Mouse (Mus musculus) heart, postnatal 36 days (tissue): ENCODE measurements around the gene Pgp. TPM values are rescaled to one million over a fixed set of nuclear protein-coding genes. Genes with fewer than 3 reads are reported as not detected.

Source experiments
- DNase-seq, 2 experiments: peaks; one replicate each; pipeline ENCODE4 v3.0.0; 2021 to 2022
- intact Hi-C: fragments of 180-260 bp; cut with DNase I; formaldehyde crosslinking; loops from one replicate; pipeline ENCODE4 v1.15.1; 2025
- total RNA-seq, 2 experiments: library from RNA; stranded (reverse); gene quantifications; 2 replicates each; pipeline ENCODE4 v1.2.3; 2021

Gene Pgp
- total RNA-seq, 2 experiments from 2014 or later: 39.1 to 41.9 TPM

DNA sequence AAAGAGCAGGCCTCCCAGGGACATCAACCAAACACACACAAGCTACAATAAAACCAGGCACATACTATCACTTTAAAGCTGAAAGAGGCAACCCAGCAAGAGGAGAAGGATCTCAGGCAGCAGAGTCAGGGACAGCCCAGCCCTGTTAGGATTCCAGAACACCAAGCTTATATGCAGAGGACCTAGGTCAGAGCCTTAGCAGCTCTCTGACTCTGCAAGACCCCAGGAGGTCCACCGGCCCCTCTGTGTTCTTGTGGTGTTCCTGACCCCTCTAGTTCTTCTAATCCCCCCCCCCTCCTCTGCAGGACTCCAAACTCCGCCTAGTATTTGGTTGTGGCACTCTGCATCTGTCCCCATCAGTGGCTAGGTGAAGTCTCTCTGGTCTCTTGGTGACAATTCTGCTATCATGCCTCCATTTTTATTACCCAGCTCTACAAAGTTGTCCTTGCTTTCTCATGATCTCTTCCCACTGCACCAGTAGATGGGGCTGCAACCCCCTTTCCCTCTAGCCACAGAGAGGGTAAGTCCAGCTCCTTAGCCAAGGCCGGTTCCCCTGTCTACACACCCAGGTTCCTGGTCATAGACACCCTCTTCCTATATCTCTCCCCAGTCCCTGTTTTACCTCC lies 10.1 kb downstream of the Pgp start:
- intact Hi-C loops: loop anchor here (1.0 kb wide), 1 partner anchor 41 kb away; no protein-coding TSS in a partner anchor
- no peak for DNase-seq

DNA sequence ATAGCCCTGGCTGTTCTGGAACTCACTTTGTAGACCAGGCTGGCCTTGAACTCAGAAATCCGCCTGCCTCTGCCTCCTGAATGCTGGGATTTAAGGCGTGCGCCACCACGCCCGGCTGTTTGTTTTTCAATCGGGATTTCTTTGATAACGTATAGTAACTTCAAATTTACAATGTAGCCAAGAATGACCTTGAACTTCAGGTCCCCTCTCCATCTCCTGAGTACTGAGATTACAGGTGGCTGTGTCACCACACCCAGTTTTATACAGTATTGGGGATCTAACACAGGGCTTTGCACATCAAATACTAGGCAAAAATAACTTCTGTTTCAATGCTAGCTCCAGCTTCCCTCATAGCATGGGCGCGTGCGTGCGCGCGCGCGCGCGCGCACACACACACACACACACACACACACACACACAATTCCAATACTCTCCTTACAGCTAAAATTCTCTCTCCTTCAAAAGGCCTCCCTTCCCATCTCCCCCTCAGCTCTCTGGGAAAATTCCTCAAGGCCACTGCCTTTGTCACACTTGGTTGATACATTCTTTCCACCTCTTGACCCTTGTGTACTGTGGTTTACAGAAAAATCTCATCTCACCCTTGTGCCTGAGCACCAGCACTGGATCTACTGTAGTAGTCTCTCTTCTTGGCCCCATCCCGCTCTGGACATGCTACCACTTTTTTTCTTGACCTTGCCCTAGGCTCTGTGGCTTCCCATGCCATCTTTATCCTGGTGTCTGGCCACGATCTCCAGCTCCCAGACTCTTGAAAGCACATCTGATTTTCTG lies 11.0 kb downstream of the Pgp start:
- intact Hi-C loops: no loop called here
- no peak for DNase-seq

DNA sequence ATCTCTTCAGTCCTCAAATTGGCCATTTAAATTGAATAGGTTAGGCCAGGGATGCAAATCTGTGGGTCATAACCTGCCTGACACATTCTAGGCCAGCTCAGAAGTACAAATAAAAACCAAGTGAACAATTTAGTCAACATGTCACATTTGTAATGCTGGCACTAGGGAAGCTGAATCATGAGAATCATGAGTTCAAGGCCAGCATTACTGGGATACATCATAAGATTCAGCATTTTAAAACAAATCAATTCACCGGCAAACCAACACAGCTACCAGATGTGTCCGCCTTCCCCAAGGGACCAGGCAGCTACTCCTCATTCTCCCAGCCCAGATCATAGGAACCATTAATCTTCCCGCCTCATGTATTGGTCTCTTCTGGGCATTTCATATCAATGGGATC lies 13.3 kb downstream of the Pgp start:
- intact Hi-C loops: no loop called here
- DNase-seq: no peak

DNA sequence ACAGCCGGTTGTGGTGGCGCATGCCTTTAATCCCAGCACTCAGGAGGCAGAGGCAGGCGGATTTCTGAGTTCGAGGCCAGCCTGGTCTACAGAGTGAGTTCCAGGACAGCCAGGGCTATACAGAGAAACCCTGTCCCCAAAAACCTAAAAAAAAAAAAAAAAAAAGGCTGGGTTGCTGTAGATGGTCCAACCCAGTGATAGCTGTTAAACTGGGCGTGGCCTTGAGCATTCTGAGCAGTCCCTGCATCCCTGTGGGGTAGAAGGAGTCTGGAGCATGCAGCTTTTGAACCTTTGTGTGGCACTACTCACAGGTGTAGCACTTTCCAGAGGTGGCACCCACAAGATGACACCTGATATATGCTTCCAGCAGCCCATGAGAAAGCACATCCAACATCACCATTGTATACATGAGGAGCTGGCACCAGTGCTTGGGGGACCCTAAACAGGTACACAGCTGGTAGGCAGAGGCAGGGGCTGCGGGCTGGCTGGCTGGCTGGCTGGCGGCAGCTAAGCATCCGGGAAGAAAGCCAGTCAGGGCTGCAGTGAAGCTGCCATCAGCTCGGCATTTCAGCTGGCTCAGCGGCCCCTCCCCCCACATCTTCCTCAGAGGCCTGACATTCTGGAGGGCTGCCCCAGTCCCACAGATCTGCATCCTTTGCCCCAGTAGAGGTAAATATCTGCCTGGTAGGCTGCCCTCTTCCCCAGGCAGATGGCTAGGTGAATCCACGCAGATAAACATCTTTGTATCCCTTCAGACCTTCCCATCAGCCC lies 15.1 kb downstream of the Pgp start:
- intact Hi-C loops: no loop called here
- no peak for DNase-seq

DNA sequence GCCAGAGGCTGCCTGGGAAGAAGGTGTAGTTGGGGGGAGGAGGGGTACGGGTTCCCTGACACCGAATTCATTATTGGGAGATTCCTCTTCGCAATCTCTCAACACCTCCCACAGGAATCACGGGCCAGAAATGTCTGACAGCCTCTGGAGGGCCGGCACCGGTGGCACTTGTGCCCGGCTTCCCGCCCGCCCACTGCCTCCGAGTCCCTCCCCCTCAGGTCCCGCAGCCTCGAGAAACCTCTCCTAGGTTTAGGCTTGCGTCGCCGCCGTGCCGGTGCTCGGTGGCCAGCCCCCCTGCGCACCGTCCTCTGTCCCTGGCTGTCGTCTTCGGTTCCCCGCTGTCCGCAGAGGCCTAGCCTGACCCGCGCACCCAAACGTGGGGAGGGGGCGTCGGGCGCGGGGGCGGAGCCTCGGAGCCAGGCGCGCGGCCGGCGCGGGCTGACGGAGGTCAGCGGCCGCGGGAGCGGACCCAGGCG lies 18.0 kb downstream of the Pgp start, which contains the start of gene Caskin1:
Gene Caskin1, plus strand, starts transcription at position 416 of the 476 bp plus-strand sequence.
- intact Hi-C loops: no loop called here
- no peak for DNase-seq

DNA sequence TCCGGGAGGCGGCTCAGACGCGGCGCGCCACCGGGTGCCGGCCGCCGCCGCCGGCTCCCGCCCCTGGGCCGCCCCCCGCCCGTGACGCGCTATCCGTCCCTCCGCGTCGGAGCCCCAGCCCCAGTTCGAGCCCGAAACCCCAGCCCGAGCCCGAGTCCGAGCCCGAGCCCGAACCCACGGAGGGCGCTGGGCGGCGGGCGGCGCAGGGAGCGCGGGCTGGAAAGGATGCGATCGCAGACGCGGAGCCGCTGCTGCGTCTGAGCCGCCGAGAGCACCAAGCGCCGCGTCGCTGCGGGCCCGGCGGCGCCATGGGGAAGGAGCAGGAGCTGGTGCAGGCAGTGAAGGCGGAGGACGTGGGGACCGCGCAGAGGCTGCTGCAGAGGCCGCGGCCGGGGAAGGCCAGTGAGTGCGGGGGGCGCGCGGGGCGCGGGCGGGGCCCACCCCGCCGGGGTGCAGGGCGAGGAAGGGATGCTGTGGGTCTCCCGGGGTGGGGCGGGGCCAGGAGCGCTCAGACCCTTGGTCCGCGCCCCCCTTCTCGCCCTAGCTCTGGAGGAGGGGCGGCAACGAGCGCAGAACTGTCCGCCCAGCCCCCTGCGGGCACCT lies 18.6 kb downstream of the Pgp start:
- DNase-seq: peak; percentile 32 to 36
- intact Hi-C loops: no loop called here

DNA sequence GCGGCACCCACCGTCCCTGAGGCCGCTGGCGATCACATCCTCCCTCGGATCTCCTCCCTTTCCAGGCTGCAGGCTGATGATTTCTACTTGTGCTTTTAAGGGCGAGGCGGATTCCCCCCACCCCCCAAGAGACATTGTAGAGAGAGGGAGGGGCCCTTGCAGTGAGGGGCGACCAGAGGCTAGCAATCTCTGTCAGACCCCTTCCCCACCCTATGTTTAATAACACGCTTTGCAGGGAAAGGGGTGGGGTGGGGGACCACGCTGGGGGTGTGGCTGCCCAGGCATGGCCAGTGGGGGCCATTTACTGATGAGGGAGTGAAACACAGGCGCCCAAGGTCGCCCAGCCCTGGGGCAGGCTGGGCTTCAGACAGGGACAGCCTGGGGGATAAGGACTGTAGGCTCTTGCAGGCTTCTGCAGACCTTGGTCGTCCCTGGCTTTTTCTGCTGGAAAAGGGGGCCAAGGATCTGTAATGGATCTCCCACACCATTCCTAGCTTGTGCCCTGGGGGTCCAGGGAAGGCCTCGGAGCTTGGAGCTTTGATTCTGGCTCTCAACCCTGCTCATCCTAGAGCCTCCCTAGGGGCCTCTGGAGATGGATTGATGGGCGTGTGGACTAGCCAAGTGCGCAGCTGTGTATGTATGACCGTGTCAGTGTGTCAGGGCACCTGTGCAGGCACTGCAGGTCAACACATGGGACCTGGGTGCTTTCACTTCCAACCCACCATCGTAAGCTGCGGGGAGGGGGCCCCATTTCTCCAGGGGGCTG lies 19.3 kb downstream of the Pgp start:
- DNase-seq: no peak
- intact Hi-C loops: loop anchor here (5.0 kb wide), 2 partner anchors 138 to 178 kb away; partner anchors contain the start of gene Zfp598

DNA sequence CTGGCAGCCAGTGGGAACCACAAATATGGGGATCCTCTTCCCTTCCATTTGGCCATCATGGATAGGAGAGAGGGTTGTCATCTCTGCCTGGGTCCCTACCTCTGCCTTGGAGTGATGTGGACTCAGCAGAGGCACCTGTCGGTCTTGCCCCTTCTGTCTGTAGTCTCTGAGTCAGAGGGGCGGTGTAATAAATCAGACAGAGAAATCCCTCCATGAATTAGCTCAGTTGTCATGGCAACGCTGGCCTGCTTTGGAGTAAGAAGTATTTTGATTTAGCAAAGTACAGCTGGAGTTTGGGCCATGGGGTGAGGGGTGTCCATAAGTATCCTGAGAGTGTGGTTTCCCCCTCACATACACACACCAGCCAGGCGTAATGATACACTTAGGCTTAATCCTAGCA lies 20.2 kb downstream of the Pgp start:
- intact Hi-C loops: loop anchor here (5.0 kb wide), 2 partner anchors 137 to 177 kb away; partner anchors contain the start of gene Zfp598
- DNase-seq: no peak

DNA sequence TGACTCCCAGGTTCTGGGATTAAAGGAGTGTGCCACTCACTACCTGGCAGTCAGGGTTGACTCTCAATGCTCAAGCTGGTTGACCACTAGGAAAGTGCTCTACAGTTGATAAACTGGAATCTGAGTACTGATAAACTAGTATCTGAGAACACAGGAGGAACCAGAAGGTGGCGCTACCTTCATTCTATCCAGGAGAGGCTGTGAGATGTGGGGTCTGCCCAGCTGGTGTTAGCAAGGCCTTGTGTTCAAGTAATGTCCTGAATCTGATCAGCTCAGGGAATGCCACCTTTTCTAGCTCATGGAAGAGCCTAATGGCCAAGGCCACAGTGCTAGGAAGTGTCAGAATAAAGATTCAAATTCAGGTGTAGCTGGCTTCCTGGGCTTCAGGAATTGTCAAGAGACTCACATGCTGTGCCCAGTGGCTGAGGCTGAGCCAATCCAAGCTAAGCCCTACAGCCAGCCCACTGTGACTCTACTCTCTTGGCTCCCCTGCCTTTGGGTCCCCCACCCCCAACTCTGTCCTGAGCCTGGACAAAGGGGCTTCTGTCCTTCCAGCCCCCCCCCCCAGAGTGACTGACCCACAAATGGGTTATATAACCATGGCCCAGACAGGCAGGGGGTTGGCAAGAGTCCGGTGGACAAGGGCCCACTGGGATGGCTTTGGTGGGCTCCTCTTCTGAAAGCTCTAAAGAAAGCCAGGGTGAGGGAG lies 24.6 kb downstream of the Pgp start:
- intact Hi-C loops: loop anchor here (2.0 to 5.0 kb wide), 4 partner anchors 18 to 173 kb away; partner anchors contain the start of gene Zfp598

DNA sequence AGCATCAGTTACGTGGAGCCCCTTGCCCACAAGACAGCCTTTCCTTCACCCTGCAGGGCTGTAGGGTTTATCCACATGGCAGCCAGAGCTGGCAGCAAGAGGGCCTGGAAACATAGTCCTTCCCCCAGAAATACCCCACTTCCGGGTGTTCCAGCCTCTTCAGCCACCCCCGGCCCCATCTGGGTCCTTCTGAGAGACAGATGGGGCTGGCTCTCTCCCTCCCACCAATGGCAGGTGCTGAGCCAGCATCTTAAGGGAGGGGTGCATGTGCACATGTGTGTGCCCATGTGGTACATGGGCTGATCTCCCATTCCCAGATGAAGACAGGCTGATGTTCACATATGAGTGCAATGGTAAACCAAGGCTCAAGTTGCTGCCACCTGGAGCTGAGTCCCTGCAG lies 25.3 kb downstream of the Pgp start:
- intact Hi-C loops: loop anchor here (2.0 kb wide), 2 partner anchors 17 to 43 kb away; no protein-coding TSS in a partner anchor
- DNase-seq: no peak

More for the DNA sequence above, 24.6 kb downstream of the Pgp start:
- DNase-seq: peak; percentile 39 to 57

DNA sequence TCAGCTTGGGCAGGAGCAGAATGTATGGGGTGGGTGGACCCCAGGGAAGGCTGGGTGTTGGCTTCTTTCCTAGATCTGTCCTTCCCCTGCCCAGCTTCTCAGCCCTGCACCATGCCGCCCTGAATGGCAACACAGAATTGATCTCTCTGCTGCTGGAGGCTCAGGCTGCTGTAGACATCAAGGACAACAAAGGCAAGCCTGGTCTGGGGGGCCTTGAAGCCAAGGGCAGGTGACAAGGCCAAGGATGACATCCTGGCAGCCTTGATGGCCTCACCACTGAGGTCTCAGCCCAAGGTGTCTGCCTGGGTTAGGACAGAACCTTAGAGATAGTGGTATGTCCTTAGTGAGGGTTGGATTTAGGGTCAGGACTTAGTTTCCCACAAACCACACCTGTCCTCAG lies 25.8 kb downstream of the Pgp start:
- DNase-seq: no peak
- intact Hi-C loops: no loop called here

DNA sequence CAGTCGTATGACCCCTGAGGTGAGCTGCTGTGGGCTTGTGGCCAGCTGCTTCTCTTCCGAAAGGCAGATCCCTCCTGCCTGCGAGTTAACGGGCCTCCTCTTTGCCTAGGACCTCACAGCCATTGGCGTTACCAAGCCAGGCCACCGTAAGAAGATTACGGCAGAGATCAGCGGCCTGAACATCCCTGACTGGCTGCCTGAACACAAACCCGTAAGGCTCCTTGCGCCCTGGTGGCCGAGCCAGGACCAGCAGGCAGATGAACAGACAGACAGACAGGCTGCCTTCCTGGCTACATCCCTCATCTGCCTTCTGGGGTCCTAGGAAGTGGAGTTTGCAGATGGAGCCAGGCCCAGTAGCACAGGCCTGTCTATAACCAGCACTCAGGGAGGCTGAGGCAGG lies 32.0 kb downstream of the Pgp start:
- DNase-seq: no peak
- intact Hi-C loops: no loop called here

DNA sequence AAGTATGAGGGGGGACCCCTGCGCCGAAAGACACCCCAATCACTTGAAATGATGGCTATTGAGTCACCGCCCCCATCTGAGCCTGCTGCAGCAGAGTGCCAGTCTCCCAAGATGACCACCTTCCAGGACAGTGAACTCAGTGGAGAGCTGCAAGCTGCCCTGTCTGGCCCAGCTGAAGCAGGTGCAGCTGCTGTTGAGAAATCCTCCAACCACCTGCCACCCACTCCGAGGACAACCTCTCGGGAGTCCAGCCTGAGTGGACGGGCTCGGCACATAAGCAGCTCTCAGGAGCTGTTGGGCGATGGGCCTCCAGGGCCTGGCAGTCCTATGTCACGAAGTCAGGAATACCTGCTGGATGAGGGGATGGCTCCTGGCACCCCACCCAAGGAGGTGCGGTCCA lies 33.9 kb downstream of the Pgp start:
- intact Hi-C loops: no loop called here
- DNase-seq: no peak

DNA sequence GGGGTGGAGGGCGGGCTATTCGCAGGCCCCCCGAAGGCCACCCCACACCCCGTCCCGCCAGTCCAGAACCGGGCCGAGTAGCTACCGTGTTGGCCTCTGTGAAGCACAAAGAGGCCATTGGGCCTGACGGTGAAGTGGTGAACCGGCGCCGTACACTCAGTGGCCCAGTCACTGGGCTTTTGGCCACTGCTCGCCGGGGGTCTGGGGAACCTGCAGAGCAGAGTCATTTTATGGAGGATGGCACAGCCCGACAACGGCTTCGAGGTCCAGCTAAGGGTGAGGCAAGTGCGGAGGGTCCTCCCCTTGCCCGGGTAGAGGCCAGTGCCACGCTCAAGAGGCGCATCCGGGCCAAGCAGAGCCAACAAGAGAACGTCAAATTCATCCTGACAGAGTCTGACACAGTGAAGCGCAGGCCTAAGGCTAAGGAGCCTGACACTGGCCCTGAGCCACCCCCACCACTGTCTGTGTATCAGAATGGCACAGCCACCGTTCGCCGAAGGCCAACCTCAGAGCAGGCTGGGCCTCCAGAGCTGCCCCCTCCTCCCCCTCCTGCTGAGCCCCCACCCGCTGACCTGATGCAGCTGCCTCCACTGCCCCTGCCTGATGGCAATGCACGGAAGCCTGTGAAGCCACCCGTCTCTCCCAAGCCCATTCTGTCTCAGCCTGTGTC lies 35.2 kb downstream of the Pgp start:
- DNase-seq: no peak
- intact Hi-C loops: no loop called here

DNA sequence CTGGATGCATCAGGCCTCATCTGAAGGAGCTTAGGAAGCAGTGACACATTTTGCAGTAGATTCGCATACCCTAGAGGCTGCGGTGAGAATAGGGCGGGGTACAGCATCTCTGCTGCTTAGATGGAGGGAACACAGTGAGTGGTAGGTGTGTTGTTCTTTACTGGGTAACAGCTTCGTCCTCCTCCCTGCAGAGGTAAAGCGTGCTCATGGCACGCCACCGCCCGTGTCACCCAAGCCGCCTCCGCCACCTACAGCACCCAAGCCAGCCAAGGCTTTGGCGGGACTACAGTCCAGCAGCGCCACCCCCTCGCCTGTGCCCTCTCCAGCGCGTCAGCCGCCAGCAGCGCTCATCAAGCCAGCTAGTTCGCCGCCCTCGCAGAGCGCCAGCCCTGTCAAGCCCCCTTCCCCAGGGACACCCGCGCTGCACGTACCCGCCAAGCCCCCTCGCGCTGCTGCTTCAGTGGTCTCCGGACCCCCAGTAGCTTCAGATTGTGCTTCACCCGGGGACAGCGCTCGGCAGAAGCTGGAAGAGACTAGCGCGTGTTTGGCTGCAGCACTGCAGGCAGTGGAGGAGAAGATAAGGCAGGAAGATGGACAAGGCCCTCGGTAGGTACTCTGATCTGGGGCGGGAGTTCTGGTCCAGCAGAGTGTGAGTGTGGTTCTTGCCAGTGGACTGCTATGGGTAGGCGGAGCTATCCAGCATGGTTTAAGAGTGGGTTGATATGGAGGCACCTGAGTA lies 36.3 kb downstream of the Pgp start:
- intact Hi-C loops: no loop called here
- DNase-seq: peak; percentile 24 to 28

DNA sequence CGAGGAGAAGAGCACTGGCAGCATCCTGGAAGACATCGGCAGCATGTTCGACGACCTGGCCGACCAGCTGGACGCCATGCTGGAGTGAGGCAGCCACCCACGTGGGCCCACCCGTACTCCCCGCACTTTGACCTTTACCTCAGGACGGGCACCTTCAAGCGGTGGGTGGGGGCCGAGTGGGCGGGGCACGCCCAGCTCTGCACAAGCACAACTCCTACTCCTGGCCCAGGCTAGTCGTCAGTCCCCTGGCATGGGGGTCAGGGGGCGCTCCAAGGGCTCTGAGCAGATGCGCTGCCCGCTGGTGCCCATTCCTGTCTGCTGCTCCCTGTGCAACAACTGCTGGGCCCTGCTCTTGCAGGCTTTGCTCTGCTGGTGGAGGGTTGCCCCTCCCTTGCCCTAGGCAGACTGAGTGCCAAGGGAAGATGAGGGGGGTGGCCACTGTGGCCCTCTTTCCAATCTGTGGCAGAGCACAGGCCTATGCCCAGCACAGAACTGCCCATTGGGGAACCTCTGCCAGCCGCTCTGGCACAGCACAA lies 37.0 kb downstream of the Pgp start:
- intact Hi-C loops: no loop called here
- DNase-seq: no peak

DNA sequence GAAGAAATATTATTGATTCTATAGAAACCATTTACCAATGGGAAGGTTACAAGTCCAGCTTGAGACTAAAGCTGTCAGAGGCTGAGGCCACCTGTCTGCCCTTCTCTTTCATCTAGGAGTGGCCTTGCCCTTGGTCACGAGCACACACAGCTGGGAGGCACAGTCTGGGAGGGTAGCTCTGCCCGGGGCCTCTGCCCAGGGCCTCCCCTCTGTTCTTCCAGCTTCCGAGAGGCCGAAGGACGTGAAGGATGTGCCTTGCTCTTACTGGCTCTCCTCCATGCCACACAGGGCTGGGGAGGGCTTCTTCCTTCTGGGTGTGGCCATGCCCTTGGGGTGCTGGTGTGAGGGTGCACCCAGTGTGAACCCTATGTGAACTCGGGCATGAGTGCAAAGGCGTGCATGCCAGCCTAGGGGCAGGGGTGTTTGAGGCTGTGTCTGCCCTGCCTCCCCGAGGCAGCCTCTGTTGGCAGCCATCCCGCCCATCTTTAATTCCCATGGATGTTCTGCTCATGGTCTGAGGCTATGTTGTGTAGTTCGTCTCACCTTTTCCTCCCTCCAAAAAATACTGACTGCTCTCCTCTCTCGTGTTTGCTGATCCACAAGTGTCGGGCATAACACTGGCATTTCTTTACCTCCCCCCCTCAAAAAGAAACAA lies 37.7 kb downstream of the Pgp start:
- intact Hi-C loops: no loop called here
- no peak for DNase-seq
